Mouse (Mus musculus): ENCODE measurements around the gene Cep85l. TPM values are rescaled to one million over a fixed set of nuclear protein-coding genes. Genes with fewer than 3 reads are reported as not detected.
A peak's percentile ranks its signal among the peaks of the same experiment; 100 is the strongest.

Gene Cep85l
- total RNA-seq (2021): 10 to 100 TPM; 45.6 to 62.4 TPM
- long read RNA-seq, experiment 1, full-length matches to known transcripts: 7 of 12 reads
- long read RNA-seq, experiment 1, partial matches to known transcripts: 2 of 12 reads
- long read RNA-seq, experiment 1, other reads (novel, unspliced or antisense): 3 of 12 reads
- long read RNA-seq, experiment 2, full-length matches to known transcripts: 22 of 34 reads
- long read RNA-seq, experiment 2, partial matches to known transcripts: 7 of 34 reads
- long read RNA-seq, experiment 2, other reads (novel, unspliced or antisense): 5 of 34 reads

DNA sequence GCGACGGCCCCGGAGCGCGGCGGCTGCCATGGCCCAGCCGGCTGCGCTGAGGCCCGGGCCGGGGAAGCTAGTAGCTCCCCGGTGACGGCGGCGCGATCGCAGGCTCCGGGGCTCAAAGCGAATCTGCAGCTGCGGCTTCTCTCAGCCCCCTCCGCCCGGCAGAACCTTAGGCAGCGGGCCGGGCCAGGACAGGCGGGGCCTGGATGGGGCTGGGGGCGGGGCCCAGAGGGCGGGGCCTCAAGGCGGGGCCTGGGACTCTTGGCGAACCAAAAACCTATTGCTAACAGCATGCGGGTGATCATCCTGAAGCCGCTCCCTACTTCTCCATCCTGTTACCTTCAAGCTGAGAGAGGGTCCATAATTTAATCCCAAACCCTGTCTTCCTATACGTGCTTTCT is at the start of gene Cep85l:
Cep85l (minus strand) TSS at position 239 of the 398 bp plus-strand sequence.
- DNase-seq: peak; percentile 96
- peak within 1 kb of the TSS; percentile 85 for H3K4me3 ChIP-seq
- TF ChIP-seq CTCF (IDR thresholded peaks at IDR 0.05): no peak
- peak within 1 kb of the TSS; percentile 100 for H3K27ac ChIP-seq
- intact Hi-C loops (cut with DNase I): loop anchor here (2.0 kb wide), 2 partner anchors 43 to 55 kb away; no protein-coding TSS in a partner anchor

DNA sequence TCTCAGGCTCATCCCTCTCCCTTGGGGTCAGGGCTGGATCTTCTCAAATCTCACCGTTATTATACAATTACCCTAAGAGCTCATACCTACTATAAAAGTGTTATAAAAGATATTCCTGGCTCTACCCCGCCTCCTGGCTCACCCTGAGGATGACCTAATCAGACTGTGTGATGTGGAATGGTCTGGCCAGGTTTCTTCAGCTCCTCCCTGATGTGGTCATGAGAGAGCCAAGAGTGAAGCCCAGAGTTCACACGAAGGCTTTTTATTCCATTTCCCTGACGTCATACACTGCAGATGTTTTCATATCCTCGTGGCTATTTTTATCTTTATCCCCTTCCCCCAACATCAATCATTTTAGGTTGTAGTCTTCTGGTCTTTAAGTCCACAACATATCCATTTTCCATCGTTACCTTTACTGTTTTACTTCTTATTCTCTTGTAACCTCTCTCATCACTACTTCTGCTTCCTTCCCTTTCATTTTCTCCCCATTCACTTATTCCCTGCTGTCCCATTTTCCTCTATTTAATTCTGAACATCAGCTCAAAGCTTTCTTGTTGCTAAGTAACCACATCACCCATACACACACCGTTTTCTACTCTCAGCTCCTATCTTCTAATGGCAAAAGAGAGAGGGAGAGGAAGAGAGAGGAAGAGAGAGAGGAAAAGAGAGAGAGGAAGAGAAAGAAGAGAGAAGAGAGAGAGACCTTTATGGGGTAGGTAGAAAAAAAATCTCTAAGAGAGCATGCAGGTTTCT is 49.1 kb upstream of the Cep85l start:
- Histone ChIP-seq H3K4me3 (no peak overlapping the region), H3K27ac (peak overlapping the region; percentile 76)
- peak; percentile 66 for DNase-seq
- intact Hi-C loops (cut with DNase I): loop anchor here (5.0 kb wide), 1 partner anchor 78 kb away; no protein-coding TSS in a partner anchor
- no peak for TF ChIP-seq CTCF (IDR thresholded peaks at IDR 0.05)

DNA sequence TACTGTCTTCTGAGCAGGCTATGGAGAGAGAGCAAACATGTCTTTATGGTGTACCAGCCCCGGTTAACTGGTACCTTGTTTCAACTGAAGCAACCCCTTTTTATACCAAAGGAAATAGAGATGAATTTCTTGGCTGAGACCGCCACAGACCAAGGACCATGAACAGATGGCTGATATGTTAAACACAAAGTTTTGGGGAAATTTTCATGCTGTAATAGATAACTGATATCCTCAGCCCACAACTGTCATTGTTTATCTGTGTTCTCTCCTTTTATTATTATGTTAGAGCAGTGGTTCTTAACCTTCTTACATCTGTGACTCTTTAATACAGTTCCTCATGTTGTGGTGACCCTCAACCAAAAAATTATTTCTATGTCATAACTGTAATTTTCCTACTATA is 46.8 kb upstream of the Cep85l start:
- Histone ChIP-seq H3K4me3 (no peak overlapping the region), H3K27ac (peak overlapping the region; percentile 61)
- intact Hi-C loops (cut with DNase I): loop anchor here (5.0 kb wide), 1 partner anchor 81 kb away; no protein-coding TSS in a partner anchor
- TF ChIP-seq CTCF (IDR thresholded peaks at IDR 0.05): no peak
- DNase-seq: no peak

DNA sequence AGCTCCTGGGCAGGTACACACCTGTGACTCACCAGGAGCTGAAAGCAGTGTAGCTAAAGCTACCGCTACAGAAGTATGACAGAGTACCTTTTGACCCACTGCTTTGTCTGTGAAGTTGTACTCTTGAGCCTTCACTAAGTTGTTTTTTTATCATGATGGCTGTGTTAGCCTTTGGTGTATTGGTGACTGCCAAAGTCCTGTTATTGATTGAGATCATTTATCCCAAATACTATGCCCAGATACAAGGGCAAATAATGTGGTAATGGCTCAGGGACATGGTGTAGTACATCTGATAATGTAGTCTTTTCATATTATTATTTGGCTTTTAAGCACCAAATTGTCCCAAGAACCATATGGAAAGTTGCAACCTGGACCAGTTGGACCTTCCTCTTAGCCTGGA is 43.3 kb upstream of the Cep85l start:
- Histone ChIP-seq H3K27ac (peak overlapping the region; percentile 91), H3K4me3 (no peak overlapping the region)
- no peak for DNase-seq
- intact Hi-C loops (cut with DNase I): loop anchor here (2.0 kb wide), 1 partner anchor 44 kb away; the partner anchor contains the start of gene Cep85l
- TF ChIP-seq CTCF (IDR thresholded peaks at IDR 0.05): no peak

DNA sequence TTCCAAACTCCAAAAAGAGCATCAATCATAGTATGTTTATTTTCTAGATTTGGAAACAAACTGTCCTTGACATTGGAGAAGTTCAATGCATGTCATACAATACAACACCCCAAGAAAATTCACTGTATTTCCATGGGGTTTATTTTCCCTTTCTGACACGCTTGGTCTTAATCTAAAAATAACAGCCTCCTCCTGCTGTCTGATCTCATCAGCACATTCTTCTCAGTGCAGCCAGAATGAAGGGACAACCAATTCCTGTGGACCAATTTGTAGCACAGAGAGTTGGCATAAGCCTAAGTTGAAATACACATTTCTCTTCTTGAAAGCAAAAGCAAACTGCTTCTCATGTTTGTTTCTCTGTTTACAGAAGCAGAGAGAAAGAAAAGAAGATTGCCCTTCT is 42.5 kb upstream of the Cep85l start:
- Histone ChIP-seq H3K4me3 (peak overlapping the region; percentile 28), H3K27ac (peak overlapping the region; percentile 91)
- no peak for TF ChIP-seq CTCF (IDR thresholded peaks at IDR 0.05)
- intact Hi-C loops (cut with DNase I): loop anchor here (2.0 kb wide), 1 partner anchor 43 kb away; the partner anchor contains the start of gene Cep85l
- DNase-seq: no peak

DNA sequence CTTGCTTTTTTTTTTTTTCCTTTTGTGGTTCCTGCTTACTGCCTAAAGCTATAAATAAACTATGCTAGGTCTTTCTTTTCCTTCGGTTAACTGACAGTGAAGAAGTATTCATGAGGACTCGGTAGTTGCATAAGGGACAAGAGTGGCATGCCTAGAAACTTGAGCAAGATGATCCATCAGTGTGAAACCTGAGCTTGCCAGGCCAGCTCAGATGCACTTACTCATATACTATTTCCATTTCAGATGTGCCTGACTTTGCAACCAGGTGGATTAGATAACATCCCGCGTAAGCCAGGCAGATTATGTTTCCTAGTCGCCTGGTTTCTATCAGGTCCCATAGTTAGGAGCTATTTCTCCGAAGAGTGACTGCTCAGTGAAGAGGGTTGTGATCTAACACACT is 41.9 kb upstream of the Cep85l start:
- Histone ChIP-seq H3K27ac (peak overlapping the region; percentile 91), H3K4me3 (peak overlapping the region; percentile 28)
- TF ChIP-seq CTCF (IDR thresholded peaks at IDR 0.05): no peak
- intact Hi-C loops (cut with DNase I): loop anchor here (2.0 kb wide), 1 partner anchor 43 kb away; the partner anchor contains the start of gene Cep85l
- DNase-seq: peak; percentile 73

DNA sequence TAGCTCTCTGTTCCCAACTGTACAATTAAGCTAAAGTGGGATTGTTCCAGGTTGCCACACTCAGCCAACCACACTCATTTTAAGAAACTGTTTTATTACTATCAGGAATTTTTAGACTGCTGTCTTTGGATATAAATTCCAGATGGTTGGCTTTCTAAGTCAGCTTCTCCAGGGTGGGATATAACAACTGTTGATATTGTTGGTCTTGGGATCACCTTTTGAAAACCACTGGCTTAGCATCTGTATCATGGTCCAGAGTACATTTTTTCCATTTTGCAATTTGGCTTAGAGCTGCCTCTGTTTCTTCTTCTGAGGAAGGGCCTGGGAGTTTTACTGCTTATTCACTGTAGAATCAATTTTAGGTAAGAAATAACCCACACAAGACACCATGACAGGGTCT is 40.3 kb upstream of the Cep85l start:
- H3K27ac ChIP-seq: peak overlapping the region; percentile 91
- H3K4me3 ChIP-seq: no peak overlapping the region
- no peak for TF ChIP-seq CTCF (IDR thresholded peaks at IDR 0.05)
- intact Hi-C loops (cut with DNase I): no loop called here
- DNase-seq: no peak

DNA sequence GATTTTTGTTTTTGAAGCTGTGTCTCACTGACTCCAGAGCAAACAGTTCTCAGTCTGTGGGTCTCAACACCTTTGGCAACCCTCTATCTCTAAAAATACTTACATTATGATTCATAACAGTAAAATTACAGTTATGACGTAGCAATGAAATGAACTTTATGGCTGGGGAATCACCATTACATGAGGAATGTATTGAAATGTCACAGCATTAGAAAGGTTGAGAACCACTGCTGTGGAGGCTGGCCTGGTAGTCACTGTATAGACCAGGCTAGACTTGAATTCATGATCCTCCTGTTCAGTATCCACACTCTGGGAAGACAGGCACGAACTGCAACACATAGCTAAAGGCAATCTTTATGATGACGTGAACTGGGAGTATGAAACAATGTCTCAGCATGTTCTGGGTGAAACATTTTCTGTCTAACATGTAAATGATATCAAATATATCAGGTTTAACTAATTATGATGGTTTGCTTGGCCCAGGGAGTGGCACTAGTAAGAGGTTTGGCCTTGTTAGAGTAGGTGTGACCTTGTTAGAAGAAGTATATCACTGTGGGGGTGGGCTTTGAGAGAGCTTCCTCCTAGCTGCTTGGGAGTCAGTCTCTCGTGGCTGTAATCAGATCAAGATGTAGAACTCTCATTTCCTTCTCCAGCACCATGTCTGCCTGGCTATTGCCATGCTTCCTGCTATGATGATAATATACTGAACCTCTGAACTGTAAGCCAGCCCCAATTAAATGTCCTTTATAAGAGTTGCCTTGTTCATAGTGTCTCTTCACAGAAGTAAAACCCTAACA is 39.6 kb upstream of the Cep85l start:
- Histone ChIP-seq H3K27ac (peak overlapping the region; percentile 91), H3K4me3 (no peak overlapping the region)
- intact Hi-C loops (cut with DNase I): no loop called here
- TF ChIP-seq CTCF (IDR thresholded peaks at IDR 0.05): no peak
- no peak for DNase-seq

DNA sequence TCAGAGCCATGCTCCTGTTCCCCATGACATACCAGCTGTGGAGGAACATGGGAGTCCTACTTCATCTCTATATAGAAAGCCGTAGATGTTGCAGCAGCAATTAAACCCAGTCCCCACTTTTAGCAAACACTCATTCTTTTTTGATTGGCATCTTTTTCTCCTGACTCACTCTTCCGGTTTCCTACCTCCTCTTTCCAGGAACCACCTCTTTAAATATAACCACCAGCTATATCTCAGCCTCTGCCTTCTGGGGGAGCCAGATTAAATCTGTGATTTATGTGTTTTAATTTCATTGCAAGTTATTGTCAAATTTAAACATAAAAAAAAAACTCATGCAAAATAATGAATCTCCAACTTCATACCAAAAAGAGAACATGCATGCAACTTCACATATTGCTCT is 37.3 kb upstream of the Cep85l start:
- TF ChIP-seq CTCF (IDR thresholded peaks at IDR 0.05): no peak

DNA sequence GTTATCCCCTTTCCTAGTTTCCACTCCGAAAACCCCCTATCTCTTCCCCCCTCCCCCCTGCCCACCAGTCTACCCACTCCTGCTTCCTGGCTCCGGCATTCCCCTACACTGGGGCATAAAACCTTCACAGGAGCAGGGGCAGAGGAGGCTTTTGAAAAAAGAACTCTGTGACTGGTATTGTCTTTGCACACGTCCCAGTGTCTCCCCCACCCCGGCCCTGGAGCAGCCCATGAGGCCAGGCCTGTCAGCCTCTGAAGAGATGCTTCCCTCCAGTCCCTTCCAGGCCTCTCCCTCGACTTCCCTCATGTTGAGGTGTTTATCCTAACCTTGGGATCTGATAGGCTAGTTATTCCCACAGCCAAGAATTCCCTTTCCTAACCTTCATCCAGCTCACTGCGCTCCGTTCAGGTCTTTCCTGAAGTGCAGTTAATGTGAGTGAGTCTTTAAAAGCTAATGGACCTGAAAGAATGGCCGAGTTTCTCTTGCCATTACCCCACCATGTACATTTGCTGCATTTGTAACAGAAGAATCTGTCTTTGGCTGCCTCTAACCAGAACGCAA is 36.5 kb upstream of the Cep85l start:
- Histone ChIP-seq H3K27ac (peak overlapping the region; percentile 6; the same call in 1 of the 2 replicates), H3K4me3 (no peak overlapping the region)
- no peak for DNase-seq
- intact Hi-C loops (cut with DNase I): no loop called here
- no peak for TF ChIP-seq CTCF (IDR thresholded peaks at IDR 0.05)

More for the DNA sequence above, 37.3 kb upstream of the Cep85l start:
- Histone ChIP-seq H3K27ac (peak overlapping the region; percentile 6; the same call in 1 of the 2 replicates), H3K4me3 (no peak overlapping the region)
- no peak for DNase-seq
- intact Hi-C loops (cut with DNase I): no loop called here

DNA sequence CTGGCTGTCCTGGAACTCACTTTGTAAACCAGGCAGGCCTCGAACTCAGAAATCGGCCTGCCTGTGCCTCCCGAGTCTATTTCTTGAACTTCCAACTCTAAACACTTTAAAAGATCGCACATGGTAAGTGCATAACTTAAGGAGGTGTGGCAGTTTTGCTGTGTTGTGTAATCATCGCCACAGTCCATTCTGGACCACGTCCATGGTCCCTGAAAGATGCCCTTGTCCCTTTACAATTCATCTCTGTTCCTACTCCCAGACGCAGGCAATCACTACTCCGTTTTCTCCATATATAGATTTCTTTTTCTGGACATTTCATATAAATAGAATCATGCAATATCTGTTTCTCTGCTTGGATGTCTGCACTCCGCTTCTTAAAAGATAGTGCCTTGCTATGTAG is 35.5 kb upstream of the Cep85l start:
- no peak for DNase-seq
- Histone ChIP-seq H3K4me3 (no peak overlapping the region), H3K27ac (peak overlapping the region; percentile 71)
- TF ChIP-seq CTCF (IDR thresholded peaks at IDR 0.05): no peak
- intact Hi-C loops (cut with DNase I): no loop called here
